Mouse (Mus musculus) hindbrain, embryonic 16.5 days (tissue): ENCODE results near the gene Gm20738. TPM values are rescaled to one million over a fixed set of nuclear protein-coding genes. Genes with fewer than 3 reads are reported as not detected.
"Not testable (repeated sequence)": the region's sequence is repeated elsewhere in the genome, so short reads cannot be mapped to it uniquely, and the experiment has no call there.

ENCODE experiments used
- ATAC-seq: fragments of 200-750 bp; cut with Nextera tagmentation; 2 replicates; pipeline ENCODE4 v1.8.0; 2017; ENCODE audit warnings: moderate TSS enrichment, moderate library complexity
- H3K27ac ChIP-seq: fragments of 300-500 bp; sonication (generic); 2 replicates; pipeline ENCODE4 v1.5.1; 2014; ENCODE audit warnings: low read depth, mild to moderate bottlenecking, control low read depth, low read length, moderate library complexity
- H3K27me3 ChIP-seq: fragments of 300-500 bp; sonication (generic); replicated peaks from 2 replicates; pipeline ENCODE4 v1.6.1; 2014; ENCODE audit warnings: low read length; ENCODE audit not compliant: control insufficient read depth, insufficient read depth
- H3K36me3 ChIP-seq: fragments of 300-500 bp; sonication (generic); 2 replicates; pipeline ENCODE4 v1.6.1; 2014; ENCODE audit warnings: mild to moderate bottlenecking, low read length, moderate library complexity, mixed read lengths; ENCODE audit not compliant: control insufficient read depth, insufficient read depth
- H3K4me1 ChIP-seq: fragments of 300-500 bp; sonication (generic); 2 replicates; pipeline ENCODE4 v1.6.1; 2014; ENCODE audit warnings: low read depth, low read length; ENCODE audit not compliant: control insufficient read depth, insufficient read depth
- H3K4me2 ChIP-seq: fragments of 300-500 bp; sonication (generic); 2 replicates; pipeline ENCODE4 v1.6.1; 2014; ENCODE audit warnings: mild to moderate bottlenecking, low read length, control low read depth, moderate library complexity
- H3K4me3 ChIP-seq: fragments of 300-500 bp; sonication (generic); 2 replicates; pipeline ENCODE4 v1.5.1; 2014; ENCODE audit warnings: mild to moderate bottlenecking, low read length, control low read depth, moderate library complexity
- H3K9ac ChIP-seq: fragments of 300-500 bp; sonication (generic); 2 replicates; pipeline ENCODE4 v1.6.1; 2014; ENCODE audit warnings: low read depth, mild to moderate bottlenecking, control low read depth, low read length, moderate library complexity
- H3K9me3 ChIP-seq: fragments of 300-500 bp; sonication (generic); 2 replicates; pipeline ENCODE4 v1.6.1; 2014; ENCODE audit warnings: mild to moderate bottlenecking, low read length, moderate library complexity; ENCODE audit not compliant: control insufficient read depth
- WGBS: fragments of 180-500 bp; shearing (Covaris S2); extraction: QIAGEN DNeasy Blood & Tissue Kit; methylation state at CpG from one replicate; pipeline ENCODE4 v1.1.7; 2014; 5-methylcytosine and 5-hydroxymethylcytosine counted together
- polyA plus RNA-seq: library from polyadenylated mRNA; unstranded; fragments of >200 nt; fragmentation: Nextera tagmentation; extraction: Ambion mirVana; gene quantifications from 2 replicates; pipeline ENCODE4 v1.2.1, GENCODE M21; 2015

Gm20738 gene
- not detected in 2 replicates for polyA plus RNA-seq

DNA sequence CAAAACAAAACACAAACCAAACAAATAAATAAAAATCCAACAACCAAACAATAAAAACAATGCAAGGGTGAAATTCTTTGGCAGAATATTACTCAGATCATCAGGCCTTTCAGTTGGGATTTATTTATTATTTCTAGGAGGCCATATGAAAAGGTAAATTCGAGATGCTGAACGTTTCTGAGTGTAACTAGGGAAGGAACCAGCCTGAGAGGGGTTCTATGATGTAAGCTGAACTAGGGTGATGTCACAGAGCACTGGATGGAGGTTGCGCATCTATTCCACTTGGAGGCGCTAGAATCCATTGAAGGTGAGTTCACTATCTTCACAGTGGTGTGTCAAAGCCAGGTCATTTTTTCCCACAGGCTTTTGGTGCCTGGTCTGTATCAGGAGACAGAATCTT, at the start of gene Gm20738:
TSS of gene Gm20738 (plus strand) at position 301 of the 400 bp plus-strand sequence.
- not testable (repeated sequence) for H3K4me3 ChIP-seq, H3K4me1 ChIP-seq, H3K9me3 ChIP-seq, H3K9ac ChIP-seq, H3K27ac ChIP-seq, H3K27me3 ChIP-seq, H3K36me3 ChIP-seq, H3K4me2 ChIP-seq, ATAC-seq
- 86% methylated on average over 1 of the region's 4 CpGs for WGBS
